ENCODE assay signal across 7 mouse cellular contexts in the genomic region with DNA sequence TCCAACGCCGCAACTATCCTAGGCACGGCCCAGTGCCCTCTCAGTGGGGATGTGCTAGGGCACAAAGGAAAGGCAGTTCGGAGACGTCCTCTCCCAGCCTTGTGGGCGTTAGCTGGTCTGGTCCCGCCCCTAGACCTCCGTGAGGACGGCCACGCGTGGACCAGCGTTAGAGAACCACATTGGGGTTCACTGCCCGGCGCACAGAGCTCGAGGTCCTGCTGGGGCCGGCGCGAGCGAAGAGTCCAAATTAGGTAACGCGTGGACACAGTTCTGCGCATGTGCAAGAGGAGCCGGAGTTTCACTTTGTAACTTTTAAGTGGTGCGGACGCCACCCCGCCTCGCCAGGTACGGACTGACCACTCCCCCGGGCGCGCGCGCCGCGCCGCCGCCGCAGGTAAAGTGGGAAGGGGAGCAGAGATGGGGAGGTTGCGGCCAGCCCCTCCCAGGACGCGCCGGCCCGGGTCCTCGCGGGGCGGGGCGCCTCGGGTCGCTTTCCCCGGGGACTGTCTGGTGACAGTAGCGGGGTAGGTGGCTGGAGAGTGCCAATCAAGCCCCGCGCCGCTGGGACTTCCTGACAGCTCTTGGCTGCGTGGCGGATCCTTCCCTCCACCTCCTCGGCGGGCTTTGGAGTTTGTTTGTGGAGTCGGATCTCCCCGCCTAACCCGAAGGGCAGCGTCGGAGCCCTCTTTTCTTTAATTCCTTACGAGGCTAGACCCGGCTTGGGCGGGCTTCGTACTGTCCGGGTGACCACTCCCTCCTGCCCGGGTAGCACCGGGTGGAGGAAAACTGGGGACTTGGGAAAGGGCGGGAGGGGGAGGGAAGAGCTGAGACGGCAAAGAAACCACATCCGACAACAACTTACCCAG. TPM values are rescaled to one million over a fixed set of nuclear protein-coding genes. Genes with fewer than 3 reads are reported as not detected.
DNase-seq lines count a peak whose midpoint lies in the region; ATAC-seq lines count a peak whose summit lies in the region.

A gene (plus strand): TSS at position 179 of the 866 bp plus-strand sequence.

- peak; percentile 87 to 96 for DNase-seq in adrenal gland, adult (ENCODE audit: inconsistent age in 2 of 2, low spot score in 1 of 2)
- DNase-seq in embryo, embryonic 11 days = peak; percentile 85
- DNase-seq in gastrocnemius, postnatal 4 days (ENCODE audit: low spot score in 2 of 2) = peak; percentile 59 to 81
- DNase-seq in intestine, embryonic 14.5 days (ENCODE audit: low spot score) = peak; percentile 94
- peak; percentile 83 for DNase-seq in limb, embryonic 11.5 days (ENCODE audit: low spot score)
- peak; percentile 64 to 76 for DNase-seq in spleen, adult 18-20 months

- peaks cover 32% of the 10 kb centered on the region for H3K4me1 ChIP-seq in intestine, embryonic 14.5 days (replicated peaks; ENCODE audit: control insufficient read depth, insufficient read depth, low read length)
- peaks cover 14% of the 10 kb centered on the region for H3K4me1 ChIP-seq in limb, embryonic 11.5 days (ENCODE audit: control insufficient read depth, insufficient read depth, low read length)
- H3K4me1 ChIP-seq in midbrain, embryonic 12.5 days = peaks cover 33% of the 10 kb centered on the region

- peak; percentile 72 for ATAC-seq in intestine, embryonic 14.5 days (replicated peaks; ENCODE audit: low FRiP score, low TSS enrichment, low read depth)
- no peak; the same call in 1 of the 2 replicates for ATAC-seq in limb, embryonic 11.5 days (ENCODE audit: insufficient number of reproducible peaks, low FRiP score, low TSS enrichment, low read depth)
- peak; percentile 50 for ATAC-seq in midbrain, embryonic 12.5 days (ENCODE audit: low FRiP score, low read depth)

- H3K9me3 ChIP-seq in intestine, embryonic 14.5 days (ENCODE audit: control insufficient read depth, low read length) = no peaks in the 10 kb centered on the region
- H3K9me3 ChIP-seq in limb, embryonic 11.5 days (ENCODE audit: control insufficient read depth, low read length) = no peaks in the 10 kb centered on the region
- no peaks in the 10 kb centered on the region for H3K9me3 ChIP-seq in midbrain, embryonic 12.5 days

- H3K36me3 ChIP-seq in intestine, embryonic 14.5 days (ENCODE audit: control insufficient read depth, insufficient read depth, low read length) = peaks cover 9% of the 10 kb centered on the region
- H3K36me3 ChIP-seq in limb, embryonic 11.5 days (ENCODE audit: control insufficient read depth, insufficient read depth, low read length) = no peaks in the 10 kb centered on the region
- H3K36me3 ChIP-seq in midbrain, embryonic 12.5 days = no peaks in the 10 kb centered on the region

- 0 out of 2 replicates have a peak, but pooled peaks cover 5% of the 10 kb centered on the region for H3K27me3 ChIP-seq in intestine, embryonic 14.5 days (replicated peaks; ENCODE audit: control insufficient read depth, insufficient read depth, low read length)
- H3K27me3 ChIP-seq in limb, embryonic 11.5 days (ENCODE audit: control insufficient read depth, insufficient read depth, low read length) = peaks cover 19% of the 10 kb centered on the region
- peaks cover 66% of the 10 kb centered on the region for H3K27me3 ChIP-seq in midbrain, embryonic 12.5 days

- H3K4me2 ChIP-seq in intestine, embryonic 14.5 days (ENCODE audit: low read length) = peak within 1 kb of the TSS; percentile 88
- H3K4me2 ChIP-seq in limb, embryonic 11.5 days (ENCODE audit: low read depth, severe bottlenecking) = peak within 1 kb of the TSS; percentile 94
- H3K4me2 ChIP-seq in midbrain, embryonic 12.5 days (replicated peaks) = peak within 1 kb of the TSS; percentile 86

- WGBS in intestine, embryonic 14.5 days = under 1% methylated on average over 73 of the region's 73 CpGs
- under 1% methylated on average over 65 of the region's 73 CpGs for WGBS in limb, embryonic 11.5 days
- WGBS in midbrain, embryonic 12.5 days = 1% methylated on average over 70 of the region's 73 CpGs

- H3K4me3 ChIP-seq in intestine, embryonic 14.5 days (ENCODE audit: low read depth, low read length) = peak within 1 kb of the TSS; percentile 72
- H3K4me3 ChIP-seq in limb, embryonic 11.5 days (ENCODE audit: low read depth, low read length) = peak within 1 kb of the TSS; percentile 81
- H3K4me3 ChIP-seq in midbrain, embryonic 12.5 days = peak within 1 kb of the TSS; percentile 73

- peak within 1 kb of the TSS; percentile 77 for H3K27ac ChIP-seq in intestine, embryonic 14.5 days (ENCODE audit: low read depth)
- no peak within 1 kb of the TSS for H3K27ac ChIP-seq in limb, embryonic 11.5 days (replicated peaks; ENCODE audit: low read depth, low read length)
- no peak within 1 kb of the TSS for H3K27ac ChIP-seq in midbrain, embryonic 12.5 days (replicated peaks)

- peak within 1 kb of the TSS; percentile 80 for H3K9ac ChIP-seq in intestine, embryonic 14.5 days (ENCODE audit: low read length)
- peak within 1 kb of the TSS; percentile 80 for H3K9ac ChIP-seq in limb, embryonic 11.5 days (ENCODE audit: low read length)
- H3K9ac ChIP-seq in midbrain, embryonic 12.5 days (replicated peaks) = peak within 1 kb of the TSS; percentile 58

RNA-seq across cellular contexts. Expression of the gene that starts here (rescaled TPM):
- total RNA-seq in gastrocnemius, postnatal 4 days (2021) = 10 to 100 TPM; 15.3 to 17.3 TPM
- 14.2 and 14.8 TPM in 2 replicates for polyA plus RNA-seq in intestine, embryonic 14.5 days (2014; fragmentation: Nextera tagmentation; extraction: Ambion mirVana)
- 5.6 and 6.1 TPM in 2 replicates for polyA plus RNA-seq in limb, embryonic 11.5 days (2014; fragmentation: Nextera tagmentation; extraction: Ambion mirVana)
- polyA plus RNA-seq in midbrain, embryonic 12.5 days (2016; fragmentation: Nextera tagmentation; extraction: Ambion mirVana) = 2.9 TPM in 2 replicates
